Mouse (Mus musculus): Measurements from ENCODE around the gene Rab11b.
"Not testable (repeated sequence)": the region's sequence is repeated elsewhere in the genome, so short reads cannot be mapped to it uniquely, and the experiment has no call there.

The Rab11b gene

DNA sequence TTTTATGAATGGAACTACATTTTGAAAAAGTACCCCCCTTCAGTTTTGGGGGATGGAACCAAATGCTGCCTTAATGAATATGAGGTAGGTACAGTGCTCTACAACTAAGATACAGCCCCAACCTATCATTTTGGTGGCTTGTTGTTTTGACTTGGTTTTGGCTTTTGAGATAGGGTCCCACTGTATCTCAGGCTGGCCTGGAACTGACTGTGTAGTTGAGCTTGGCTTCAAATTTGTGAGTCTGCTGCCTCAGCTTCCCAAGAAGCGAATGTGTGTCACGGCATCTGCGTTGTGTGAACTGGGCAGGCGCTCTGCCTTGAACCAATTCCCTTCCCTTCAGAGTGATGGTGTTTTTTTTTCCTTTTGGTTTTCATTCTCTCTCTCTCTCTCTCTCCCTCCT is 11.3 kb upstream of the Rab11b start:
- no peak for DNase-seq

DNA sequence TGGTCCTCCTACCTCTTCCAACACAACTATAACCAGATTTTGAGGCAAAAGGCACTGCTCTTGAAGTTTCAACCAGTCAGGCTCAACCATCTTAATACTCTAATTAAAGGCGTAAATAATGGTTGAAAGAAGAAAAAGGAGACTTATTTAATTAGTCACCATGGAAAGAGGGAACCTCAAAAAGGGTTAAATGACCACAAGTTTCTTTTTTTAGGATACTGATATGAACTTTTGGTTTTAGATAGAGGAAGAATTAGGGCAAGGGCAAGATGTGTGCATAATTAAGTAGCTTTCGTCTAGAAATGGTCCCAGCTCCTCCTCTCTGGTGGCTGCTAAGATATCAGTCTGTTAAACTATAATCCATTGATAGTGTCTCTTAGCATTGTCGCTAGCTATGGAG is 6.1 kb upstream of the Rab11b start:
- DNase-seq, result no peak

- DNase-seq, result peak; percentile 87 to 90
These were observed 519 bp downstream of the Rab11b start for GRCm38 (mm10) chr17:33759767-33760254.

DNA sequence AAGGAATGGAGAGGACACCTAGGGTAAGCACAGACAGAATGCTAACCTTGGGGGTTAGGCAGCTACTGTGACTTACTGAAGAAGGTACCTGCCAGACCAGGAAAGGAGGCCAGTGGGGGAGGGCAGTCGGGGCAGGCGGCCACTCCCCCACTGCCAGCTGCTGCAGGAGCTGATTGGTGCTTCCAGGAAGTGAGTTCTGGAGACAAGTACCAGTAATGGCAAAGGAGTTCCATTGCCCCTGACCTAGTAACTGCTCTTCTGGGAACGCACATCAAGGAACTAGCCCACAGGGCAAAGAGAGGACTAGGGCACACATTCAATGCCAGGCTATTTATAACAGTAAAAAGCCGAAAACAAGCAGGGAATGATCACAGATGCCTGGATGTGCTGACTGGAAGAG is 3.1 kb downstream of the Rab11b start:
- peak; percentile 26 to 31 for DNase-seq

- peak in 1 of 2 experiments; percentile 11 for DNase-seq
These were observed 4.1 kb downstream of the Rab11b start for GRCm38 (mm10) chr17:33756108-33756790.

- DNase-seq, result peak in 1 of 2 experiments; percentile 24
These were observed 4.8 kb downstream of the Rab11b start for GRCm38 (mm10) chr17:33755418-33756107.

GRCm38 (mm10) chr17:33754656-33755055 is 5.7 kb downstream of the Rab11b start:
- peak in 1 of 2 experiments; percentile 8 for DNase-seq

DNA sequence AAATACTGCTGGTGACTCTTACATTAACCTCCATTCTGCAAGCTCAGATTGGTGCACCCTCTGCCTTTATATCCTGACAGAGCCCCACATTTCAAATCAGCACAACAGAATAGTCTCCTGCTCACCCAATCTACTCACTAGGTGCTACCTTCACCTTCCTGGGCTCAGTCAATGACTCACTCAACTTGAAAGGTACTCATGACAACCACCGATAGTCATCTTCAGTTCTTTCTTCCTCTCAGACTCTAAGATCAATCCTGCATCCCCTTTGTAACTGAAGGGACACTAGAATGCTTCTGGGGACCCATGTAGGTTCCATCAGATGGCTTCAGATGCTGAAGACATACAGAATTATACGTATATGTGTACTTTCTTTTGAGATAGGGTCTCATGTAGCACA is 8.0 kb downstream of the Rab11b start:
- DNase-seq, result no peak

DNA sequence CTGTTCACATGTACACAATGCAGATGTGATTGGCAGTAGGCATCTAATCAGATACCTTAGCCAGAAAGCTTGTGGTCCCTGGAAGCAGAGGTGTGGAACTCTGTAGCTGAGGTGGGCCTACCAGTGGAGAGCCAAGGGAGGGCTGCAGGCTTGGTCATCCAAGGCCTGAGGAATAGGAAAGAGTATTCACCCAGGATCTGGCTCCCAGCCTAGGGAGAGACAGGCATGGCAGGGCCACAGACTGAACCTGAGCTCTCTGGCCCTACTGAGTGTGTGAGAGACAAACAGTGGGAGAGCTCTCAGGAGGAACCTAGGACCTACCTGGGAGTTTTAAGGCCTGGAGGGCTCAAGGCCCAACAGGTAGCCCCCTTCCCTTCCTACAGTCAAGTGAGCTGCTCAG is 9.1 kb downstream of the Rab11b start:
- no peak for DNase-seq

DNA sequence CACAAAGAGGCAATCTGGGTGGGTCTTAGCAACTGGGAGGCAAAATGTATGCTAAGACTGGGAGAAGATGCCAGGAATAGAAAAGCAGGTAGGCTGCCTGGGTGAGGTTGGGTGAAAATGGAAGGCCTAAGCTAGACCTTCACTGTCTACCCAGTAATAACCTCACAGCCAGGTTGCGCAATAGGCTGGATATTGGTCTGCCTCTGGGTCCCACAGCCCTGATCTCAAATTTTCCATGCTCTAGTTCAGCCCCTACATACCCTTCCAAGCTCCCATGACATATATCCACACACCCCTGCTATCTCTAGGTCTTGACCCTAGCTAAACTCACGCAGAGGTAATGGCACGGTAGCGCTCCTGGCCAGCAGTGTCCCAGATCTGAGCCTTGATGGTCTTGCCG is 10.9 kb downstream of the Rab11b start:
- no peak for DNase-seq

DNA sequence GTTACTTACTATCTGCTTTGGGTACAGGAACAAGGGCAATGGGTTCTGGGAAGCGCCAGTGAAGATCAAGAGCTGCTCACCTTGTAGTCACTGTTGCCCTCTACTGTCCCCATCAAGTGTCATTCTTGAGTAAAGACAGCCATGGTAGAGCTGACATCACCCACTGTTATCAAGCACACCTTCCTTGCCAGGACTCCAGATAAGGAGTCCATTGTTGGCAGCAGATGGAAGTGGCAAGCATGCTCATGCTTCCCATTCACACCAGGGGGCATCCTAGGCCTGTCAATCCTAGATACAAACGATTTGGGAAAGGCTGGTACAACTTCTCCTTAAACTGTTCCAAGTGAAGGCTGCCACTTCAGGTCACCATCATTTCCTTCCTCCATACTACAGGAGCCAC is 14.3 kb downstream of the Rab11b start:
- DNase-seq, result peak in 1 of 2 experiments; percentile 15

DNA sequence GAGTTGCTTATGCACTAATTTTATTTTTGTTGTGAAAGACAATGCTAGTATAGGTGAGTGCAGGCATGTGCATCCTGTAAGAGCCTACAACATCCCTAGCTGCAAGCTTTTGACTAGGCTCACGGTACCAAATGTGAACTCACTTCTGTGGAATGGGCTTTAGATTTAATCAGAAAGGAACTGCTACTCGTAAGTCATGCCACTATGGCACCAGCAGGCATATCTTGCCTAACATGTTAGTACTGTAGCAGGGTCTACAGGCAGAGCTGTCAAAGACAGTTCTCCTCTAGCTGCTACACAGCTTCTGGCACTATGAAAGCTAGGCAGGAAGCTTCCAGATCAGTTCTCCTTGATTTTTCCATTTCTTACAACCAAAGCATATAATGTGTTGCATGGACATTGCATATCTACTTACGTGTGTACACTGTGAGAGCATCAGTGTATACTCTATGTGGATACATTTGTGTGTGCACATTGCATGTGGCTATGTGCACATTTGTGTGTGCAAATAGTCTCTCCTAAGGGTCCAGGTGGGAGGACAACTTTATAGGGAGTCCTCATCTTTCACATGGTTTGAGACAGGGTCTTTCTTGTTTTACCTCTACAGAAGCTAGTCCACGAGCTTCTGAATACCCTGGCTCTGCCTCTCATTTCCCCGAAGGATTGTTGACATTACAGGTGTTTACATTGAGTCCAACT is 15.5 kb downstream of the Rab11b start:
- no peak for DNase-seq

DNA sequence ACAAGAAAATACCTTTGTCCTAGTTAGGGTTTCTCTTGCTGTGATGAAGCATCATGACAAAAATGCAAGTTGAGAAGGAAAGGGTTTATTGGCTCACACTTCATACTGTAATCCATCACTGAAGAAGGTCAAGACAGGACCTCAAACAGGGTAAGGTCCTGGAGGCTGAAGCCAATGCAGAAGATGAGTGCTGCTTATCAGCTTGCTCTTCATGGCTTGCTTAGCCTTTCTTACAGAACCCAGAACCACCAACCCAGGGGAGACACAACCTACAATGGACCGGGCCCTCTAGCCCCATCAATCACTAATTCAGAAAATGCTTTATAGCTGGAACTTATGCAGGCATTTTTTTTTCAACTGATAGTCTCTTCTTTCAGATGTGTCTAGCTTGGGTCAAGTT is 17.9 kb downstream of the Rab11b start:
- DNase-seq, result no peak

DNA sequence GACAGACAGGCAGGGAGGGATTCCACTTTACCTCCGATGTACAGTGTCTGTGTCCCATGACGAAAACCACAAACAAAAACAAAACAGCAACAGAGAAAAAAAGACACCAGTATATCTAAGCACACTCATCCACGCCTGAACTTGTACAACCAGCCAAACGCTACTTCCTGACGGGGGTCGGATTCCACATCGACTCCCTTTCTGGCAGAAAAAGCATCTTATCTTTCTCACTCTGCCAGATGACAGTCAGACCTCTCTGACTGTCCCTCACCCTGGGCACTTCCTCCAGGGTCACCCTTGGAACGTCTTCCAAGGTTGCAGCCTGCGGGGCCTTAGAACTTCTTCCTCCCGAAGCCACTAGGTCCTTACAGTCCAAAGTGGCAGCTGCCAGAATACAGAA is 26.8 kb downstream of the Rab11b start:
- DNase-seq, result not testable (repeated sequence)

- not testable (repeated sequence) for DNase-seq
These were observed 27.7 kb downstream of the Rab11b start for GRCm38 (mm10) chr17:33732556-33733083.

- no peak for DNase-seq
These were observed 31.1 kb downstream of the Rab11b start for GRCm38 (mm10) chr17:33729215-33729614.

GRCm38 (mm10) chr17:33728396-33728795 is 31.9 kb downstream of the Rab11b start:
- DNase-seq, result no peak

- no peak for DNase-seq
These were observed 40.5 kb downstream of the Rab11b start for GRCm38 (mm10) chr17:33719736-33720378.

- DNase-seq, result peak in 1 of 2 experiments; percentile 12
These were observed 41.2 kb downstream of the Rab11b start for GRCm38 (mm10) chr17:33718944-33719725.

DNA sequence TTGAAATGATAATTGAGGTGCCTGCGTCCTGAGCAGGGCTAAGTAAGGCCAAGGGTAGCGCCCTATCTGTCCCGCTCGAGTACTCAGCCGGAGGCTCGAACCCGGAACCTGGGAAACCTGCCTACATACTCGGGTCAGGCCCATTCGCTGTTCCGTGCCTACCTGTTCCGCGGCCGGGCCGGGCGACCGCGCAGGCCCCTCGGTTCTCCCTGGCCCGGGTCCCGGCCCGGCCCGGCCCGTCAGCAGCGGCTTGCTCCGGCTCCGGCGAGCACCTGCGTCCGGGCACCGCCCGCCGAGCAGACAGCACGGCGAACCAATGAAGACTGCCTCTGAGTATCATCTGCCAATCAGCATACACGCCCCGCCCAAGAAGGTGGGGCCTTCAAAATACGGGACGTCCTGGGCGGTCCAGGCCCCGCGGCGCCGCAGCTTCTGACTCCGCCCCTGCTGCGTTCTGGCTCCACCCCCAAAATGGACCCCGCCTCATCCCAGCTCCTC is 41.9 kb downstream of the Rab11b start, which contains the start of gene March2:
TSS of gene March2 (minus strand) at position 287 of the 498 bp plus-strand sequence.
- DNase-seq, result peak; percentile 97 to 98

DNA sequence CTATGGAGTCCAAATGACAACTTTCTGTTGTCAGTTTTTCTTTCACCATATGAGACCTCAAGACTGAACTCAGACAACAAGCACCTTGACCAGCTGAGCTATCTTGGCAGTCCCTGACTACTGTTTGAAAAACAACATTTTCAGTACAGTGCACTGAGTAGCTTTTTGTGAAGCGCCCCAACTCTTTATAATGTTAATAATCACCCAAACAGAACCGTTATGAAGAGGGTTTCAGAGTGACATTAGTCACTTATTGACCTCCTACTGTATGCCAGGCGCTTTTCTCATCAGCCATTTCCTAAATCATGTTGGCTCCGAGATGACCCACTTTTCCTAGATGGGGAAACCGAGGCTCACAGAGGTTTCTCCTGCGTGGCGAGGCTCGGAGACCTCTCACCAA is 42.3 kb downstream of the Rab11b start:
- DNase-seq, result no peak

GRCm38 (mm10) chr17:33717246-33717645 is 43.1 kb downstream of the Rab11b start:
- DNase-seq, result no peak

Data from cerebellum, adult 18-20 months (tissue).